Mouse (Mus musculus): ENCODE data around the gene Pex11a.
A peak's percentile ranks its signal among the peaks of the same experiment; 100 is the strongest.
"Not testable (repeated sequence)": the region's sequence is repeated elsewhere in the genome, so short reads cannot be mapped to it uniquely, and the experiment has no call there.

Pex11a gene

GRCm38 (mm10) chr7:79742659-79743536 lies at the start of gene Pex11a, which contains the start of gene Wdr93:
Gene Pex11a, minus strand, starts transcription at chr7:79743131.
Gene Wdr93, plus strand, starts transcription at chr7:79743163.
- peak; percentile 73 for DNase-seq

DNA sequence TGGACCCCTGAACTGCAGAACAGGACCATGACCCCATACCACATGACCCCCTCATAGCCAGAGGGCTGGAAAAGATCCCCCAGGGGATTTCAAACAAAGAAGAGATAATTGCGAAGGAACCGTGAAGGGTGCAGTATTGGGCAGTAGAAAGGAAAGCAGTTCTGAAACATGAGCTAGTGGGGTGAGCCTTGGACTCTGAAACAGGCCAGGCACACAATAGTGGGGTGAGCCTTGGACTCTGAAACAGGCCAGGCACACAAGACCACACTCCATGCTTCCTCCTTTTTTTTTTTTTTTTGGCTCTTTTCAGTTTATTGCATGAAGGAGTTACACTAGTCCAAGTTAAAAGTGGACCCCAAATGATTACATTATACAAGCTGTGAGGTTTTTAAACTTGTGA lies 46.9 kb upstream of the Pex11a start:
- not testable (repeated sequence) for DNase-seq

GRCm38 (mm10) chr7:79786295-79786694 lies 43.4 kb upstream of the Pex11a start:
- peak; percentile 40 for DNase-seq

GRCm38 (mm10) chr7:79782516-79782855 lies 39.6 kb upstream of the Pex11a start:
- DNase-seq = no peak

DNA sequence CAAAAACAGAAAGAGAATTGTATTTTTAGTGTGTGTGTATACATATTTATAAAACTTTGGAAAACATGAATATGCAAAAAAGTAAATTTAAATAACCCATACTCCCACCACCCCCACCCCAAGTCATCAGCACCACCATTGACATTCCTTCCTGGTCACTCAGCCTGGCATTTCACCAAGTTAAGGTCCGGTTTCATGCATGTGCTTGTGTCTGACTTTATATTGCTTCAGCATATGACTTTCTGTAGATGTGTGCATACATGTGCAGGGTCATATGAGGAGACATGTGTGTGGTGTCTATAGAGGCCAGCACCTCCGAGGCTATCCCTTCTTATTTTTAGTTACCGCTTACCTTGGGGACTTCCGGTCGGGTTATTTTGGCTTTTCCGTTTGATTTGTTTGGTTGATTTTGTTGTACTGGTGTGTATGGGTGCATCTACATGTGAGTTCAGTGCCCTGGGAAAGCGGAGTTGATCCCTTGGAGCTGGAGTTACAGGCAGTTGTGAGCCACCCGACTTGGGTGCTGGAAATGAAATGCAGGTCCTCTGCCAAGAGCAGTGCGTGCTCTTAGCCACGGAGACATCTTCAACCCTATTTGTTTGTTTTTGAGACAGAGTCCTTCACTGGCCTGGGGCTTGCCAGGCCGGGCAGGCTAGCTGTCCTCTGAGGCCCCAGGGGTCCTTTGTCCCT lies 39.0 kb upstream of the Pex11a start:
- DNase-seq = no peak

GRCm38 (mm10) chr7:79780647-79781626 lies 38.0 kb upstream of the Pex11a start:
- peak; percentile 65 for DNase-seq

GRCm38 (mm10) chr7:79771561-79772512 lies 28.9 kb upstream of the Pex11a start:
- DNase-seq = peak; percentile 24

DNA sequence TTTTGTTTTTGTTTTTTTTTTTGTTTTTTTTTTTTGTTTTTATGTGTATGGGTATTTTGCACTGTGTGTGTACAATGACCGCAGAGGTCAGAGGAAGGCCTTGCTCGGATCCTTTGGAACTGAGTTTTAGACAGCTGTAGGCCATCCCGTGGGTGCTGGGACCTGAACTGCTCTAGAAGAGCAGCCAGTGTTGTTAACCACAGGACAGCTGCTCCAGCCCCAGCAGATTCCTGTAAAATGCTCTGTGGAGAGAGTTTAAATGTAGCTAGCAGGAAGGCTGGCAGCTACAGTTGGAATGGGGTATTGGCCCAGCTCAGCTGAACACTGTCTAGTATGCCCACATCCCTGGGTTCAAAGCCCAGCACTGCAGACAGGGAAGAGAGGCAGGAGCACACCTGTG lies 26.7 kb upstream of the Pex11a start:
- no peak for DNase-seq

DNA sequence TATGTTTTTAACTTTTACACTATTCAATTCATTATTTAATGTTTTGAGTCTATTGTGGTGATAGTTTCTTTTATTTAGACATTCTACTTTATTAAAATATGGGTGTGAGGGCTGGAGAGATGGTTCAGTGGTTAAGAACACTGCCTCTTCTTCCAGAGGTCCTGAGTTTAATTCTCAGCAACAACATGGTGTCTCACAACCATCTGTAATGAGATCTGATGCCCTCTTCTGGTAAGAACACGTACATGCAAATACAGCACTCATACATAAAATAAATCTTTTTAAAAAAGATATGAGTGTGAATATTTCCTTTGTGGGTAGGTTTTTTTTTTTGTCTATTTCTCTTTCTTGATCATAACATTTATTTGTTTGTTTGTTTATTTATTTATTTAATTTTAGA lies 23.1 kb upstream of the Pex11a start:
- DNase-seq = no peak

GRCm38 (mm10) chr7:79762106-79762505 lies 19.2 kb upstream of the Pex11a start:
- no peak for DNase-seq

GRCm38 (mm10) chr7:79761124-79761876 lies 18.4 kb upstream of the Pex11a start:
- no peak for DNase-seq

DNA sequence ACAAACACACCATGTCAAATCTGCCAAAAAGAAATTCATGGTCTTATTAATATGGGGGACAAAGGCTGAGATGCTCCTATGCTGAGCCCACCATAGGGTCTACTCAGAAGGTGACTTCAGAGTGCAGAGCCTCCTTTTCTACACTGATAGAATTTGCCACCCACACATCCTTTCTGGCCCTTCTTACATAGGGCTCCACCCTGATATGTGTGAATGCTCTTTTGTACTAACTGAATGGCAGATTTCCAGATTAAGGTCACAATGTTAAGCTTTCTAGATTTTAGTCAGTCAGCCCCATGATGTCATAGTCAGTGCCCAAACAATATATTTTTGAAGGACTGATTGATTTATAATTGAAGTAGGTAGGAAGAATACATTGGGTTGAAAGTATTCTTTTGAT lies 16.8 kb upstream of the Pex11a start:
- DNase-seq = no peak

- DNase-seq = no peak
Measured at GRCm38 (mm10) chr7:79758176-79758575, 15.2 kb upstream of the Pex11a start.

GRCm38 (mm10) chr7:79756334-79756733 lies 13.4 kb upstream of the Pex11a start:
- DNase-seq = no peak

GRCm38 (mm10) chr7:79749511-79749910 lies 6.6 kb upstream of the Pex11a start:
- no peak for DNase-seq

DNA sequence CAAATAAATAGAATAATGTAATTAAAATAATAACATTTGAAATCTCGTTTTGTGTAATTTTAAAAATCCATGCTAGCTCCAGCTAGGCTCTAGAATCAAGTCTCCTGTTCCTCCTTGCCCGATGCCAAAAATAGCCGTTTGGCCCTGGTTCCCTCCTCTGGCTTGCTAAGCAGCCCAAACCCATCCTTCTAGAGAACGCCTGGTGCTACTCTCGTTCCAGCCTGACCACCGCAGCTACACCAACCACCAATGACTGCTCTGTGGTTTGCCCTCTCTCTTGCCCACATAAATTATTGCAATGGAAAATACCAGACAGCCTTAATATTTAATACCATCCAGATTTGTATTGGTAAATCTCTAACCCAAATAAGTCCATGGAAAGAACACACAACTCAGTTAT lies 4.7 kb upstream of the Pex11a start:
- DNase-seq = no peak

GRCm38 (mm10) chr7:79744585-79744984 lies 1.7 kb upstream of the Pex11a start:
- DNase-seq = no peak

DNA sequence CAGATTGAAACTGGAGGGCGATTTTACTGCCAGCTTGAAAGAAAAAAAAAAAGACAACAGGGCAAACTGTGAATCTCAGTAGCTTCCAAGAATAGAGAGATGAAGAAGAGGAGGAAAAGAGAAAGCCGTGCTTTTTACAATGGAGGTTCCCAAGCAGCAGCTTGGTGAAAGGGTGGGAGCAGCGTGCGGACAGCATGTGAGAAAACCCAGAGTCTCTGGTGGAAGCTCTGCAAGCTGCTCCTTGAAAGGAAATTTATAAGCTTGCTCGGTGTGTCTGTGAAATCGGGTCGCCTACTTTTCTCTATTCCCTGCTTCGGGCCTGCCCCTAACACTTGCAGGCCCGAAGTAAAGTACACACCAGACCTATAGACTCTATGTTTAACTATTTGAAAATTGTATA lies 1.1 kb upstream of the Pex11a start:
- DNase-seq = no peak

DNA sequence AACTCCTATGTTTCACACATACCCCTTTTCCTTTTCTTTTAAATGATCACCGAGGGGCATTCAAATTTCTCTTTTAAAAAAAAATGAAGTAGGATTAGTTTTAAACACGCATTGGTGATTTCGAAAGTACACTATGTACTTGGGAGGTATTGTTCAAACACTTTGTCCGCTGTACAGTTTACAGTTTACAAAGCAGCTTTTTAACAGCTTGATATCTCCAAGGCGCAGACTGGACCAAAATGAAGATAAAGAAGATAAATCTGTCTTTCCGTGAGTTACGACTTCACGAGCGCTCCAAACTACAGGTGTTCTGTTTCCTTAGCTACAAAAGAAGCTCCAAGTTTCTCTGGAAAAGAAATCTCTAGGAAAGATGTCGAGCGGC lies 663 bp downstream of the Pex11a start:
- no peak for DNase-seq

DNA sequence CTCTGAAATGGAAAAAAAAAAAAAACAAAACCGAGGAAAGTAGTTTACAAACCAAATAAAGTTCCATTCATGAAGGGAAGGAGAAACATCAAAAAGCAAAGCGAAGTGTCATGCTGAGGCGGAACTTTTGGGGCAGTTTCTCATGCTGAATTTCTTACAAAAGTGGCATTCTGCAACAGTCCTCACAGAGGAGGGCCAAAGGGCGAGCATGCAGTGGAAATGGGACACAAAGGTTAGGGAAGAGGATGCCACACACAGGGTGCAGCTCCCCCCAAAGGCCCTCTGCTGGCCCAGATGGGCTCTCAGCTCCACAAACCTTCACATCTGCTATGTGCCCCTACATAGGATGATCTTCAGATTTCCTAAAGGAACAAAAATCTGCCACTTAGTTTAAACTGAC lies 2.7 kb downstream of the Pex11a start:
- no peak for DNase-seq

- no peak for DNase-seq
Measured at GRCm38 (mm10) chr7:79738913-79739312, 4.0 kb downstream of the Pex11a start.

All from right cerebral cortex, postnatal 25 days (tissue).